Mouse (Mus musculus): ENCODE measurements at regions not wholly inside any gene's neighbourhood (a gene's known extent, or its start where the extent isn't known, plus 50 kb on each side); places are given as distances from the start of the nearest gene placed in this dataset.
A peak's percentile ranks its signal among the peaks of the same experiment; 100 is the strongest.

GRCm38 (mm10) chr2:40149186-40149585 lies 922.9 kb upstream of the Ppp6c start:
- DNase-seq: no peak

GRCm38 (mm10) chr2:40127615-40128014 lies 901.4 kb upstream of the Ppp6c start:
- DNase-seq: peak; percentile 2 to 45

GRCm38 (mm10) chr2:40119176-40119575 lies 892.9 kb upstream of the Ppp6c start:
- no peak for DNase-seq

- DNase-seq: no peak
Observed at GRCm38 (mm10) chr2:40114435-40114834, 888.2 kb upstream of the Ppp6c start.

Data from kidney, postnatal 25 days (tissue).